Mouse (Mus musculus) leukemia stem cell, adult 10-12 weeks (primary cell): Measurements from ENCODE around the gene Ppm1e. TPM values are rescaled to one million over a fixed set of nuclear protein-coding genes. Genes with fewer than 3 reads are reported as not detected.

ENCODE experiments used
- polyA plus RNA-seq: library from polyadenylated mRNA; stranded (reverse); fragments of >175 nt; gene quantifications from 2 replicates; pipeline ENCODE4 v1.2.3, GENCODE M21; 2012; ENCODE audit warnings: low replicate concordance

The Ppm1e gene
- polyA plus RNA-seq = 7.0 and 15.6 TPM in 2 replicates

GRCm38 (mm10) chr11:87358331-87359261 is at the start of gene Ppm1e:
Ppm1e (minus strand) TSS chr11:87359023.

GRCm38 (mm10) chr11:87404876-87405275 is 46.1 kb upstream of the Ppm1e start, which contains the start of the genes Rad51c and Tex14:
Rad51c (minus strand) TSS chr11:87404954.
Tex14 (plus strand) TSS chr11:87405065.

Other genes starting within 250 kb of the Ppm1e start
- 0.29 and 0.41 TPM in 2 replicates for gene Ska2, start 249.8 kb downstream of the Ppm1e start, polyA plus RNA-seq
- gene Trim37, start 231.9 kb downstream of the Ppm1e start, polyA plus RNA-seq = 11.3 and 21.6 TPM in 2 replicates
- 0.38 and 0.80 TPM in 2 replicates for gene Rad51c, start 45.9 kb upstream of the Ppm1e start, polyA plus RNA-seq
- not detected in 2 replicates for gene Tex14, start 46.0 kb upstream of the Ppm1e start, polyA plus RNA-seq
- not detected in 2 replicates for gene Gm11492, start 207.6 kb upstream of the Ppm1e start, polyA plus RNA-seq
- 1.3 and 1.5 TPM in 2 replicates for gene Sept4, start 209.9 kb upstream of the Ppm1e start, polyA plus RNA-seq
- gene Mtmr4, start 233.1 kb upstream of the Ppm1e start, polyA plus RNA-seq = 25.0 and 31.2 TPM in 2 replicates